Mouse (Mus musculus): ENCODE measurements around the gene Rhob. TPM values are rescaled to one million over a fixed set of nuclear protein-coding genes. Genes with fewer than 3 reads are reported as not detected.
A peak's percentile ranks its signal among the peaks of the same experiment; 100 is the strongest.
"Not testable (repeated sequence)": the region's sequence is repeated elsewhere in the genome, so short reads cannot be mapped to it uniquely, and the experiment has no call there.

Rhob gene
- polyA plus RNA-seq, 1 experiment from 2014 or later, result 91.1 TPM

DNA sequence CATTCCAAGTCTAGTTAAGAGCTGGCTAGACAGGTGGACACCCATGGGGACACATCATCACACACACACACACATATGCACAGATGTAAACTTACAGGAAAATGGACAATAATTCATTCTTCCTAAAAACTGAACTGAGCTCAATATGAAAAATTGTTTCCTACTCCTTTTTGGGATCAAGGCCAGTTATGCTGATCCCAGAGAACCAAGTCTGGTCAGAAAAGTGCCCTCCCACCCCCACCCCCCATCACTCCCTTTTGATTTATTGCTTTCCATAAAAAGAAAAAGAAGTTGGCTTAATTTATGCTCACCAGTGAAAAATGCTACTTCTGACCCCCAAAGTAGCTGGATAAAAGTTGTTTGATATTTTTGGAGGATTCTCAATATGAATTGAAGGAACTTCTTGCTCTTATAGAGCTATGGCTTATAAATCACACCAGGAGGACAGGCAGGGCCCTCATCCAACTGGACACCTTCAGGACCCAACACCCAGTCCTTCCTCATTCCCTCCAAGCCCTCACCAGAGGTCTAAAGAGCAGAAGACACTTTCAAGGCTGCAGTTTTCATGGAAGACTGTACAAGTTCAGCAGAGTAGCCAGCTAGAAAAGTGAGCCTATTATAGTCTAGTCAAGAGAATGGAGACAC, 31.5 kb downstream of the Rhob start:
- Histone ChIP-seq H3K36me3 (no peaks in the 10 kb centered on the region), H3K27ac (replicated peaks) (no peak overlapping the region), H3K9me3 (replicated peaks) (no peaks in the 10 kb centered on the region), H3K27me3 (replicated peaks) (no peaks in the 10 kb centered on the region), H3K4me1 (peaks cover 18% of the 10 kb centered on the region), H3K4me2 (no peak overlapping the region), H3K4me3 (replicated peaks) (no peak overlapping the region), H3K9ac (replicated peaks) (no peak overlapping the region)
- ATAC-seq (ENCODE audit: low FRiP score), result no peak

DNA sequence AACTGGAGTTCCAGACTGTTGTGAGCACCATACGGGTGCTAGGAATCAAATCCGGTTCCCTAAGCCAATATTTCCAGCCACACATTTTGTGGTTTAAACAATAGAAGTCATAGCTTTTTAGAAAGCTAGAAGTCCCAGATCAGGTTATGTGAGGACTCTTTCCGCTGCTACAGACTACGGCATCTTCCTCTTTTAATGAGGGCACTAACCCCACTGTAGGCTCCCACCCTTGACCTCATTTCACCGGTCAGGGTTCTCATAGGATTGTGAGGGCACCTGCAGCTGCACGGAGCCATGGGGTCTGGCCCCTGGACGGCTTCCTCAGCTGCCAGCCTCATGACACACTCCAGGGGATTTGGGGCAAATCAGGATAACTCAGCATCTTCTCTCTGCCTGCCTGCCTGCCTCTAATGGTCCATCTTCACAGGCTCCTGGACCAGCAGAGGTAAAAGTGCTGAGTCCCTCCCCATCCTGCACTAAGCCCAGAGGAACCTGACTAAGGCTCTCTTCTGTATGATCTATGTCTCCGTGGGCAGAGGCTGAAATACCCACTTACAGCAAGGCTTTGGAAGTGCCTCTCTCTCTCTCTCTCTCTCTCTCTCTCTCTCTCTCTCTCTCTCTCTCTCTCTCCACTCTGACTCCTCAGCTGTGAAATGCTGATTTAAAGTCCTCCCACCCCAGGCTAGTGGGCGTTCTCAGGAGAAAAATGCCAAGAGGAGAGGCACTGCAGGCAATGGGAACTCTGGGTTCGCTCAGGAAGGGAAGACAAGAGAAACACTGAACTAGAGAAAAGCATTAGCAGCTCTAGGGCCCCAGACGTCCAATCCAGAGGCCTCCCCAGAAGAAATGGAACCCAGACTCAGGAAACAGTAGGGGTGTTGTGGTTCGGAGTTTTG, 32.5 kb downstream of the Rhob start:
- Histone ChIP-seq H3K4me2 (no peak overlapping the region), H3K9ac (replicated peaks) (no peak overlapping the region), H3K27ac (replicated peaks) (no peak overlapping the region), H3K4me3 (replicated peaks) (no peak overlapping the region), H3K27me3 (replicated peaks) (no peaks in the 10 kb centered on the region), H3K4me1 (peaks cover 12% of the 10 kb centered on the region; the same call in 1 of the 2 replicates), H3K9me3 (replicated peaks) (no peaks in the 10 kb centered on the region), H3K36me3 (no peaks in the 10 kb centered on the region)
- 62% methylated on average over 12 of the region's 12 CpGs for WGBS
- peak; percentile 68 for ATAC-seq (ENCODE audit: low FRiP score)

DNA sequence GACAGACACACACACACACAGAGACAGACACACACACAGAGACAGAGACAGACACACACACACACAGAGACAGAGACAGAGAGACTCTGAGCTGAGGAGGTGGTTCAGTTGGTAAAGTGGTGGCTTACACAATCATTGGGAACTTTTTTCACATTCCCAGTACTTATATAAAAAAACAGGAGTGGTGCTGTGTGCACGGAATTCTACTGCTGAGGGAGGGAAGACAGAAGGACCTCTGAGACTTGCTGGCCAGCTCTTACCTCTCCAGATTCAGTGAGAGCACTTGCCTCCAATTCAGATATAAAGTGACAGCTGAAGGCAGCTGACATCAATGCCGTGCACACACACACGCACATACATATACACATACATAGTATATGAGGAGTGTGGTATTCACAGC, 34.1 kb downstream of the Rhob start:
- WGBS, result 93% methylated on average over 3 of the region's 3 CpGs
- H3K9ac ChIP-seq (replicated peaks), result no peak overlapping the region
- ATAC-seq (ENCODE audit: low FRiP score), result no peak
- H3K9me3 ChIP-seq (replicated peaks), result no peaks in the 10 kb centered on the region
- no peaks in the 10 kb centered on the region for H3K27me3 ChIP-seq (replicated peaks)
- H3K27ac ChIP-seq (replicated peaks), result no peak overlapping the region
- peaks cover 12% of the 10 kb centered on the region; the same call in 1 of the 2 replicates for H3K4me1 ChIP-seq
- no peak overlapping the region for H3K4me2 ChIP-seq
- H3K4me3 ChIP-seq (replicated peaks), result no peak overlapping the region
- no peaks in the 10 kb centered on the region for H3K36me3 ChIP-seq

DNA sequence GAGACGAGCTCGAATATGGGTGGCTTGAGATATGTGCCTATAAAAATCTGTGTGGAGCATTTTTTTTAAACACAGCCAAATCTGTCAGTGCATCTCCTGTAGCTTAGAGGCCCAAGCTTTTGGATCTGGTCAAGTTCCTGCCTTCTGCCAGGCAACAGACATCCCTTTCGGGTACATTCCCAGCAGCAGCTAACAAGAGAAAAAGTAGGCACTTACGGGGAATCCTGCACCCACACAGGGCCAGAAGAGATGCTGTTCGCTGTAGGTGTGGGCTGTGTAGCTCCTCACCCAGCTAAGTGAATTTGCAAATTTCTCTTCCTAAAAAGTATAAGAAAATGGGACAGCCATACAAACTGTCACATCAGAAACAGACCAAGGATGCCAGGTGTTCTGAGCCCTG, 34.8 kb downstream of the Rhob start:
- Histone ChIP-seq H3K9me3 (replicated peaks) (no peaks in the 10 kb centered on the region), H3K4me1 (peaks cover 12% of the 10 kb centered on the region; the same call in 1 of the 2 replicates), H3K27me3 (replicated peaks) (no peaks in the 10 kb centered on the region), H3K4me3 (replicated peaks) (no peak overlapping the region), H3K27ac (replicated peaks) (no peak overlapping the region), H3K4me2 (no peak overlapping the region), H3K9ac (replicated peaks) (no peak overlapping the region), H3K36me3 (no peaks in the 10 kb centered on the region)
- 86% methylated on average over 5 of the region's 5 CpGs for WGBS
- ATAC-seq (ENCODE audit: low FRiP score), result no peak

DNA sequence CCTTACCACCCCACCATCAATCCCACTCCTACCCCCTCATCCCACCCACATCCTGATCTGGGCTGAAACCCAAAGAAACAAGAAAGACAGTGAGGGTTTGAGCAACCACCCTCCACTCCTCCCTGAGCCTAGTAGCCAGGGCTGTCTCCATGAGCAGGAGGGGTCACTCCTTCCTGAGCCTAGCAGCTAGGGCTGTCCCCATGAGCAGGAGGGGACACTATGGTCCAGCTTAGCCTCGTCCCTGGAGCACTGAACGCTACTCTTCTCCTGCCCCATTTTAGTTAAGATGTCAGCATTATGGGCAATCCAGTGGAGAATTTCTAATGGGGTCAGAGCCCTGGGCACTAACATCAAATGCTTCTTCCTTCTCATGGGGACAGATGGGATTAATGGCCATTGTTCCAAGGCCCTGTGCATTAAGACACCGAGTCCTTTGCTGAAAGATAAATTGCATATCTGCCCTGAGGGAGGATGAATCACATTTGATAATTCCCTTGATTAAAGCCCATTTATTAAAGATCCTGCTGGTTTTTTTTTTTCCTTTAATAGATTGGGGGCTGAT, 36.1 kb downstream of the Rhob start:
- H3K4me2 ChIP-seq, result no peak overlapping the region
- no peaks in the 10 kb centered on the region for H3K9me3 ChIP-seq (replicated peaks)
- no peak overlapping the region for H3K9ac ChIP-seq (replicated peaks)
- 31% methylated on average over 3 of the region's 3 CpGs for WGBS
- no peaks in the 10 kb centered on the region for H3K36me3 ChIP-seq
- H3K4me1 ChIP-seq, result peaks cover 12% of the 10 kb centered on the region; the same call in 1 of the 2 replicates
- H3K4me3 ChIP-seq (replicated peaks), result no peak overlapping the region
- no peak overlapping the region for H3K27ac ChIP-seq (replicated peaks)
- no peaks in the 10 kb centered on the region for H3K27me3 ChIP-seq (replicated peaks)
- ATAC-seq (ENCODE audit: low FRiP score), result no peak

DNA sequence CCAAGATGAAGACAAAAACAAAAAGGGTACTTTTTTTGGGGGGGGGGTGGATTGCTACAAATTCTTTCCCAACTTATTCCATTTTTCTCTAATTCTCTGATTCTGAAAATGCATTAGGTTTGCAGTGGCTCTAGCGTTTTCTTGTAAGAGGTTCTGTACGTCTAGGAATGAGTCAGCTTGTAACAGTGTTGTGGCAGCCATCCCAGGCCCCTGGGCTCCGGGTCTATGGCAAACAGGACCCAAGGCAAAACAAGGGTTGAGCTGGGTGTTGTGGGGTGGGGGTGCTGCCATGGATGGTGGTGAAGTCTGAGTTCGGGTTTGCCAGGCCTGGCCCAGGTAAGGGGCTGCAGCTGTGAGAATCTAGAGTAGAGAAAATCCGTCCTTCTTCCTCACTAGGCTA, 37.3 kb downstream of the Rhob start:
- no peak overlapping the region for H3K4me2 ChIP-seq
- H3K4me1 ChIP-seq, result peaks cover 8% of the 10 kb centered on the region; the same call in 1 of the 2 replicates
- H3K9me3 ChIP-seq (replicated peaks), result no peaks in the 10 kb centered on the region
- no peak overlapping the region for H3K4me3 ChIP-seq (replicated peaks)
- 91% methylated on average over 5 of the region's 5 CpGs for WGBS
- H3K36me3 ChIP-seq, result no peaks in the 10 kb centered on the region
- ATAC-seq (ENCODE audit: low FRiP score), result no peak
- no peaks in the 10 kb centered on the region for H3K27me3 ChIP-seq (replicated peaks)
- H3K27ac ChIP-seq (replicated peaks), result no peak overlapping the region
- H3K9ac ChIP-seq (replicated peaks), result no peak overlapping the region

DNA sequence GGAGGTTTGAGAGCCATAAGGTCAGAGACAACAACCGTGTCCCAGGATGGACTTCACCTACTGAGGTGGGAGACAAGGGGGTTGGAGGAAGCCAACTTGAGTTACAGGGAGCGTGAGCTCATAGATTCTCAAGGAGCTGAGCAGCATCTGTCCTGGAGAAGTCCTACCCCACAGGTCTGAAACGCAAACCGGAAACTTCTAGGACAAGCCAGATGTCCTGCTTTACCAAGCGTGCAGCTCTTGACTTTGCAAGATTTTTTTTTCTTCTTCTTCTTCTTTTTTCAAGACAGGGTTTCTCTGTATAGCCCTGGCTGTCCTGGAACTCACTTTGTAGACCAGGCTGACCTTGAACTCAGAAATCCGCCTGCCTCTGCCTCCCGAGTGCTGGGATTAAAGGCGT, 38.2 kb downstream of the Rhob start:
- WGBS, result 98% methylated on average over 8 of the region's 8 CpGs
- not testable (repeated sequence) for H3K9ac ChIP-seq (replicated peaks); H3K4me3 ChIP-seq (replicated peaks); ATAC-seq (ENCODE audit: low FRiP score); H3K4me1 ChIP-seq; H3K27ac ChIP-seq (replicated peaks); H3K4me2 ChIP-seq; H3K9me3 ChIP-seq (replicated peaks); H3K27me3 ChIP-seq (replicated peaks); H3K36me3 ChIP-seq

DNA sequence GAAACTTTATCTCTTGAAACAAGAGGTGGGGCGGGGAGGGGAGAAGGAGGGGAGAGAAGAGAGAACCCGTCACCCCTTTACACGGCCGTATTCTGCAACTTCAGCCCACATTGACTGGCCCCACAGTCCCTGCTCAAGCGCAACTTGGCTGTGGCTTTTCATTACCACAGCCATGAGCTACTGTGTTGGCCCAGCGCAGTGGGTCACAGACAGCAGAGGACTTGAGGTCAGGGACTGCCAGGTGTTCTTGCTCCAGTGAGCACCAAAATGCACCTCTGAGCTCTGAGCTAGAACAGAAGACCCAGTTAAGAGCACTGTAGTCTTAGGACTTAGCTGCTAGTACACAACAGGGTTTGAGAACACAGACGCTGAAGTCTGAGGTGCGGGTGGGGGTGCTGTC, 41.4 kb downstream of the Rhob start:
- Histone ChIP-seq H3K4me3 (replicated peaks) (no peak overlapping the region), H3K36me3 (no peaks in the 10 kb centered on the region), H3K9me3 (replicated peaks) (no peaks in the 10 kb centered on the region), H3K9ac (replicated peaks) (no peak overlapping the region), H3K27me3 (replicated peaks) (no peaks in the 10 kb centered on the region), H3K27ac (replicated peaks) (no peak overlapping the region), H3K4me1 (peaks cover 3% of the 10 kb centered on the region; the same call in 1 of the 2 replicates), H3K4me2 (no peak overlapping the region)
- WGBS, result 90% methylated on average over 8 of the region's 8 CpGs
- ATAC-seq (ENCODE audit: low FRiP score), result no peak

DNA sequence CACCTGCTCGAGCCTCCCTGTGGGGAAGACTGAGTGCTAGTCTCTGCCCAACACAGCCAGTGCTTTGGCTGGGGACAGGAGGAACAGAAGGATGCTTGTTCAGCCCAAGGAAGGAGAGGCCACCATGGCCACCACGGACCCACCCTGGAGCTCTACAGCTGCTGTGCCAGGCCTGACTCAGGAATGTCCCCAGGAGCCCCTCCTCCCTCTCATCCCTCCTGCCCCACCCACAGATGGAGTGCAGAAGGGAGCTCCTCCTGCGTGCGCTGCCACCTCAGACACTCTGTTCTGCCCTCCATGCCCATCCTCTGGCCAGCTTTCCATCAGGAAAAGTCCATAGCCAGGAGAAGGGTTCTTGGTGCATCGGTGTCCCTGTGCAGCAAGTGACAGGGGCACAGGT, 42.8 kb downstream of the Rhob start:
- WGBS, result 78% methylated on average over 5 of the region's 5 CpGs
- Histone ChIP-seq H3K27ac (replicated peaks) (no peak overlapping the region), H3K4me2 (no peak overlapping the region), H3K27me3 (replicated peaks) (no peaks in the 10 kb centered on the region), H3K36me3 (no peaks in the 10 kb centered on the region), H3K4me3 (replicated peaks) (no peak overlapping the region), H3K9ac (replicated peaks) (no peak overlapping the region), H3K4me1 (peaks cover 5% of the 10 kb centered on the region), H3K9me3 (replicated peaks) (no peaks in the 10 kb centered on the region)
- no peak for ATAC-seq (ENCODE audit: low FRiP score)

DNA sequence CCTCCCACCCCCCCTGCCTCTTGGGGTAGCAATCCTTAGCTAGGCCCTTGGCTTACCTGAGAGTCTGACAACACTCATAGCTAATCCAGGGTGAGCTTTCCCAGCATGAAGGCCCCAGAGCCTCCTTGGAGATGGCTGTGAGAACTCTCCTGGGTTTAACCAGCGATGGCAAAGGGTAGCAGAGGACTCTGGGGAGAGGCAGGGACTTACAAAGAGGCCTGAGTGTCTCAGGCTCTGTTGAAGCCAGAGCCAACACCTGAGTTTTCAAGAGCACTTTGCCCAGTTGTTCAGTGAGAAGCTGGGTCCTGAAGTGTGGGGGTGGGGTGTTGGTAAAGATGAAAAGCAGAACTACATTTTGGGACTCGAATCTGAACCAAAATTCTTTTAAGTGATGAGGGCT, 44.8 kb downstream of the Rhob start:
- Histone ChIP-seq H3K9ac (replicated peaks) (no peak overlapping the region), H3K4me2 (no peak overlapping the region), H3K27me3 (replicated peaks) (no peaks in the 10 kb centered on the region), H3K36me3 (no peaks in the 10 kb centered on the region), H3K4me1 (peaks cover 19% of the 10 kb centered on the region), H3K27ac (replicated peaks) (no peak overlapping the region), H3K9me3 (replicated peaks) (no peaks in the 10 kb centered on the region), H3K4me3 (replicated peaks) (no peak overlapping the region)
- 56% methylated on average over 2 of the region's 2 CpGs for WGBS
- ATAC-seq (ENCODE audit: low FRiP score), result no peak

DNA sequence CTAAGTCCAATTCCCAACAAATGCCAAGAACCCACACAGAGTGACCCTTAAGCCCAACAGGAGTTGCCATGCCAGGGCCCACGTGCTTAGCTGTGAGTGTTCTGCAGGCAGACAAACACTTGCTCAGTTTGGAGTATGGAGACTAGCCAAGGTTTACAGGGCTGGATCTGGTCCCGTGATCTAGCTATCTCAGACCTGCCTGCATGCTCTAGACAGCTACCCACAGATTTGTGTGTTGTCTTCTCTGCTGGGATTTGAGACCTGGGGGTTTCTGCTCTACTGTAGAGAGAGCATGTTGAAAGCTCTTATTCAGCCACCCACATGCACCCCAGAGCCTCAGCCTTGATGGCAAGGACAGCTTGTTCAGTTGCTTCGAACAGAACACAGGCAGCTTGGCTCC, 45.3 kb downstream of the Rhob start:
- Histone ChIP-seq H3K36me3 (no peaks in the 10 kb centered on the region), H3K27me3 (replicated peaks) (no peaks in the 10 kb centered on the region), H3K4me3 (replicated peaks) (no peak overlapping the region), H3K27ac (replicated peaks) (no peak overlapping the region), H3K4me1 (peaks cover 19% of the 10 kb centered on the region), H3K9ac (replicated peaks) (no peak overlapping the region), H3K9me3 (replicated peaks) (no peaks in the 10 kb centered on the region), H3K4me2 (no peak overlapping the region)
- 74% methylated on average over 3 of the region's 3 CpGs for WGBS
- no peak for ATAC-seq (ENCODE audit: low FRiP score)

All from neural tube, embryonic 15.5 days (tissue).